Mouse (Mus musculus) gastrocnemius, adult 2 months (tissue): ENCODE data around the gene Mtr. TPM values are rescaled to one million over a fixed set of nuclear protein-coding genes. Genes with fewer than 3 reads are reported as not detected.
A peak's percentile ranks its signal among the peaks of the same experiment; 100 is the strongest.
"Not testable (repeated sequence)": the region's sequence is repeated elsewhere in the genome, so short reads cannot be mapped to it uniquely, and the experiment has no call there.

Experiments
- DNase-seq: peaks from one replicate; pipeline ENCODE4 v3.0.0; 2022
- H3K27ac ChIP-seq: fragments of 200-600 bp; 2 replicates; pipeline ENCODE4 v1.8.1; 2022; ENCODE audit warnings: mild to moderate bottlenecking
- H3K4me3 ChIP-seq: fragments of 200-600 bp; 2 replicates; pipeline ENCODE4 v1.8.1; 2022; ENCODE audit warnings: mild to moderate bottlenecking, moderate library complexity
- CTCF ChIP-seq: fragments of 200-600 bp; IDR thresholded peaks from 2 replicates; pipeline ENCODE4 v1.8.1; 2022; ENCODE audit warnings: antibody characterized with exemption, mild to moderate bottlenecking, moderate library complexity
- intact Hi-C: fragments of 180-260 bp; cut with DNase I; formaldehyde crosslinking; loops from one replicate; pipeline ENCODE4 v1.15.1; 2025
- total RNA-seq, 2 experiments: library from RNA; stranded (reverse); gene quantifications; 2 replicates each; pipeline ENCODE4 v1.2.3; 2021

The Mtr gene
- total RNA-seq, 2 experiments from 2014 or later = 15.6 to 18.0 TPM

DNA sequence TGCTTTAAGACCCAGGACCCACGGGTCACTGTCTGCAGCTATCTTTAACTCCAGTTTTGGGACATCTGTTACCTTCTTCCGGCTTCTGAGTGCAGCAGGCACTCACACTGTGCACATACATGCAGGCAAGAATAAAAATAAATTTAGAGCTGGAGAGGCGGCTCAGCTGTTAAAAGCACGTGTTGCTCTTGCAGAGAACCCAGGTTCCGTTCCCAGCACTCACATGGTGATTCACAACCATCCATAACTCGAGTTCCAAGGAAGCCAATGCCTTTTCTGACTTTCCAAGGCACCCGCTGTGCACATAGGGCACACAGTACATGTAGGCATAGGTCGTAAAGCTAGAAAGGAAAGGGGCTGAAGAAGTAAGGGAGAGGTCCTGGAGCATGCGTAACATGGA lies 90.6 kb downstream of the Mtr start:
- Histone ChIP-seq H3K27ac (no peak overlapping the region), H3K4me3 (no peak overlapping the region)
- intact Hi-C loops = no loop called here
- no peak for DNase-seq
- no peak for TF ChIP-seq CTCF

DNA sequence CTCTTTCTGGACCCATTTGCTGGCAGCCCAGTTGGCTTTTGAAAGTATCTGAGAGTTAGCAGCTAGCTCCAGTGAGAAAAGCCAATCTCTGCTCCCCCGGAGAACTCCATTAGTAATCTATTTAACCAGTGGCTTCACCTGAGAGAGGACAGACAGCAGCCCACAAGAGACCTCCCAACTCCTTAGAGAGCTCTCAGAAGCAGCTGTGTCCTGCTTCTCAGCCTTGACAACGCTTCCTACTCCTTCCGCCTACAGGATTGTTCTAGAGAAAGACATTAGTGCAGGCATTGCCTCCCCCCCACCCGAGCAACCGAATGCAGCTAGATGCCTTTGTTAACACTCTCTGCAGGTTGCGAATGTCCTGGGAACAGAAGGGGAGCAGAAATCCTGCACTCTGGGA lies 91.5 kb downstream of the Mtr start:
- no peak for DNase-seq
- TF ChIP-seq CTCF = no peak
- intact Hi-C loops = no loop called here
- Histone ChIP-seq H3K27ac (peak overlapping the region; percentile 38; the same call in 1 of the 2 replicates), H3K4me3 (no peak overlapping the region)

DNA sequence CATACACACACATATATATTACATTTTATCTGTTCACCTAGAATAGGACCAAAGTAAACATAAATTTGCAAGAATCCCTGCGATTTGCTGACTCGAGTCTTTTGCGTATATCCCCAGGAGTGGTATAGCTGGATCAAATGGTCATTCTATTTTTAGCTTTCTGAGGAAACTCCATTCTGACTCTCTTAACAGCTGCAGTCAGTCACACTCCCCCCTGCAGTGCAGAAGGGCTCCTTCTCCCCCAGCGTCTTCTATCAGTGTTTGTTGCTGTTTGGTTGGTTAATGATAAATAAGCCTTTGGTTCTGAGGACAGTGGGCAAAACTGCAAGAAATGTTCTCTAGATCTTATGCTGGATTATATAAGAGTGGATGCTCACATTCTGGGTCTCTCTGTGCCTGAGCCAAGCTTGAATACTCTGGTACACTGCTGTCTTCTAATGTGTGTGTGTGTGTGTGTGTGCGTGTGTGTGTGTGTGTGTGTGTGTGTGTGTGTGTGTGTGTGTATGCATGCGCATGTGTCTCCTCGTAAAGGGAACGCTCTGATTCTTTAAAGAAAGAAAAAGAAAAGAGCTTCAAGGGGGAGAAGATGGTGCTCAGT lies 92.4 kb downstream of the Mtr start:
- no peak for DNase-seq
- peak overlapping the region; percentile 38; the same call in 1 of the 2 replicates for H3K27ac ChIP-seq
- intact Hi-C loops = no loop called here
- no peak for TF ChIP-seq CTCF
- no peak overlapping the region for H3K4me3 ChIP-seq

DNA sequence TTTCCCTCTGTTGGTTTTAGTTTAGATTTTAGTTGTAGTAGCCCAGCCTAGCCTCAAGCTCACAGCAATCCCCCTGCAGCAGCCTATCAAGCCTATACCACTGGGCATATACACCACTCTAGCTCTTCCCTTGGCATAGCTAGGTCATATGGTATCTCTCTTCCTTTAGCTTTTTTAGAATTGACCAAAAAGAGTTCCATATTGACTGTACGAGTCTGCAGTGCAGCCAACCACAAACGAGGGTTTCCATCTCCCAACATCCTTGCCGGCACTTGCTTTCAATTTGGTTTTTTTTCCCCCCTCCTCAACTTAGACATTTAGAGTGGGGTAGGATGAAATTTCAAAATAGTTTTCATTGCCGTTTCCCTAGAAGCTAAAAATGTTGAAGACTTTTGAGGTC lies 95.5 kb downstream of the Mtr start:
- no peak for DNase-seq
- Histone ChIP-seq H3K4me3 (no peak overlapping the region), H3K27ac (no peak overlapping the region)
- intact Hi-C loops = no loop called here
- no peak for TF ChIP-seq CTCF

DNA sequence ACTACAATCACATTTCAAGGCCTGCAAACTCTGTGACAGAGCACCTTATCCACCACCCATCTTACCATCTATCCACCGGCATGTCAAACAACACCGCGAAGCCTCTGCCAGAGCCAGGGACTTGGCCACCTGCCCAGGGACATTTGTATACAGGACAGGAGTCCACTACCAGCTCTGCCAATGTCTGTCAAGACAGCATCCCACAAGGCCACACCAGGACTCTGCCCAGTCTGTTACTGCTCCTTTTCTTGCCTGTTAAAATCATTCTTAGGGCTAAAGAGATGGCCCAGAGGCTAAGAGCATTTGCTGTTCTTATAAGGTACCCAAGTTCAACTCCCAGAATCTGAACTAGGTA lies 97.8 kb downstream of the Mtr start:
- intact Hi-C loops = no loop called here

DNA sequence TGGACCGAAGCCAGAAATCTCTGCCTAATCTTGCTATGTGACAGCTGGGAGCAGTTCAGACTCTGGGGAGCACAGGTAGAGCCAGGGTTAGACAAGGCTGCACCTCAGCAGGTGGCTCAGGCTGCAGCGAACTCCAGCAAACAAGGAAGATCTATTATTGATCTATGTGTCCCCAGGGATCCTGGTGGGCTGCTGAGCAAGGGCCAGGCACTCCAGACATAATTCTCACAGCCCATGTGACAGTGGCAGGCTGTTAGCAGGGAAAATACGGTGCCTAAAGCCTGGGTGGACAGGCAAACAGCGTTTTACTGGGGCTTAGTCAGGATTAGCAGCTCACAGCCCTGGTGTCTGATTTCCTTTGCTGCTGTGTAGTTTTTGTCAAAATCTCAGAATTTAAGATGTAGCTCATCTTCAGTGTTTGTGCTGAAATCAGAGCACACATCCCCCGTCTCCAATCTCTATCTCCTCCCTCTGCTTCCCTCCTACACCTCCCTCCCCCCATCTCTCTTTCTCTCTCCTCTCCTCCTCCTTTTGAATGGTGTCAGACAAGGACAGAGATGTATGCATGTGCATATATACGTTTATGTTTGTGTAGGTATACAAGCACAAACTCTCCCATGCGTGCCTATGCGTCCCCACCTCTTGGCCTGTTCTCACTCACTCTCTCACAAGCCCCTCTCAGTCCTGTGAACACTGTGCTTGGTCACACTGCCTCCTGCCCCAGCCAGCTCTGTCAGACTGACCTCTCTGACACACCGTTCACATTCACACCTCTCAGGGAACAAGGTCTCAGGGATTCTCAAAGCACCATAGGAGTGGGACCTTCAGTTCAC lies 98.4 kb downstream of the Mtr start:
- DNase-seq = no peak
- no peak for TF ChIP-seq CTCF
- Histone ChIP-seq H3K4me3 (no peak overlapping the region), H3K27ac (no peak overlapping the region)
- intact Hi-C loops = no loop called here

More for the DNA sequence above, 97.8 kb downstream of the Mtr start:
- TF ChIP-seq CTCF = no peak
- no peak overlapping the region for H3K4me3 ChIP-seq
- peak; percentile 67 for DNase-seq
- H3K27ac ChIP-seq = no peak overlapping the region

DNA sequence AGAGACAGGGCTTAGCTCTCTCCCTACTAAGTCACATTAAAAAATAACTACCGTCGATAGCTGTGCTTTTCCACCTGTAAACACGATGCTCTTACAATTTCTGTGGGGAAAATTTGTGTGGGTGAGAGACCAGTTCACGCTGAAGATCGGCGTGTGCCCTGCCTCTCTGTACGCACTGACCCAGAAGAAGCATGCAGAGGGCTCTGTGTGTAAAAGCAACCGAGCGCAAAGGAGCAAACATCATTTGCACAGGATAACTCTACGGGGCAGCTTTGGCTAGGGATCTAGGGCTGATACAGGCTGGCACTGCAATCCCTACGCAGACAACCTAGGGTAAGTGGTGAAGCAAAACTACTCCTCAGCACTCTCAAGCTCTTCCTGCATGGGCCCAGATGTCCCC lies 104.0 kb downstream of the Mtr start:
- DNase-seq = no peak
- intact Hi-C loops = no loop called here
- TF ChIP-seq CTCF = no peak
- Histone ChIP-seq H3K4me3 (no peak overlapping the region), H3K27ac (no peak overlapping the region)

DNA sequence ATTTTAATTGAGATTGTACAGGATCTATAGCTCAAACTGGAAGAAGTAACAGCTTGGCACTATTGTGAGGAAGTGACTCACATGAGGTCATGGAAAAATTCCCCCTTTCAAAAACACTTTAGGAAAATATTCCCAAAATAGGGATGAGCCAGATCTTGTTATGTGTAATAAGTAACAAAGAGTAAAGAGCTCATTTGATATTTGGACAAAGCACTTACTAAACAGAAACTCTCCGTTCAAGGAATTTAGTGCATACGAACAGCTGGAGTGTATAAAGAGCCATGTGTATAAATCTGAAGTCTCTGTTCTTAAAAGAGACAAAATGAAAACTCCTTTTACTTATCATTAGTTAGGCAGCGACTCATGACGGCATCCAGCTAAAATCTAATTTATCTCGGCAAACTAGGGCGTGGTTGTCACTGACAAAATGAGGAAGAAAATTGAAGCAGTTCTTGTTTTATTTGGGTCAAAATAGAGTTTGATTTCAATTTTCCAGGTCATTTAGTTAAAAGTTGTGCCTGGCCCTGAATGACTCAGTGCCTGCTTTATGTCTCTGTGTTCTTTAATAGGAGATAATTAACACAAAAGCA lies 110.9 kb downstream of the Mtr start:
- Histone ChIP-seq H3K27ac (no peak overlapping the region), H3K4me3 (no peak overlapping the region)
- DNase-seq = no peak
- no peak for TF ChIP-seq CTCF
- intact Hi-C loops = no loop called here

DNA sequence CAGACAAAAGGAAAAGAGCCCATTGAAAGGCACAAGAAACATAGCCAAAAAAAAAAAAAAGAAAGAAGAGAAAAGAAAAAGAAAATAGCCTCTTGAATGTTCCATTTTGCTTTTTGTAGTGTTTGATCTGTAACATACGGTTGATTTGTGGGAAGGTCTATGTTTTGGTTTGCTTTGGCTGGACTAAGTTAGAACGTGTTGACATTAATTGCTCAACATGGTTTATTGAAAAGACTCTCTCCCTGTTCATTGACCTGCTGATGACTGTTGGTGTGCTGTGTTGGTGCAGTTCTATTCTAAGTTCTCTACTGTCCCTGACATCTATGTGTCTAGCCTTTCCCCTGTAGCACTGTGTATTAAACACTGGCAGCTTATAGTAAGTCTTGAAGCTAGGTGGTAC lies 111.5 kb downstream of the Mtr start:
- no peak for DNase-seq
- intact Hi-C loops = no loop called here
- no peak overlapping the region for H3K27ac ChIP-seq
- no peak overlapping the region for H3K4me3 ChIP-seq
- TF ChIP-seq CTCF = no peak

DNA sequence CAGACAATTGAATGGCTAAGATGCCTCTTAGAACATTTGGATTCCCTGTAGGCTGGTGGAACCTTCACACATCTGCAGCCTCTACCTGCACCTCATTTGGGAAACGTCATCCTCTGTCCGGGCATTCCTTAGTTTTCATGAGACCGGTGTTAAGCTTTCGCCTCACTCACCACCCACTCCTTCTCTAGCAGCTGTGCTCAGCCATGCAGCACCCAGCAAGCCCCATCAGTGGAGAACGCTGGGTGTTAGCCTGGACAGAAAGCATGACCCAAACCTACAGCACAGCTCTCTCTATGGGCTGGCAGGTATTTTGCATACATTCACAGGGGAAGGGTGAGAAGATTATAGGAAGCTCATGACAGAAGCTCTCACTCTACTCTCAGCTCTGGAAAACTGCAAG lies 114.6 kb downstream of the Mtr start:
- no peak overlapping the region for H3K4me3 ChIP-seq
- DNase-seq = no peak
- intact Hi-C loops = no loop called here
- TF ChIP-seq CTCF = no peak
- no peak overlapping the region for H3K27ac ChIP-seq

DNA sequence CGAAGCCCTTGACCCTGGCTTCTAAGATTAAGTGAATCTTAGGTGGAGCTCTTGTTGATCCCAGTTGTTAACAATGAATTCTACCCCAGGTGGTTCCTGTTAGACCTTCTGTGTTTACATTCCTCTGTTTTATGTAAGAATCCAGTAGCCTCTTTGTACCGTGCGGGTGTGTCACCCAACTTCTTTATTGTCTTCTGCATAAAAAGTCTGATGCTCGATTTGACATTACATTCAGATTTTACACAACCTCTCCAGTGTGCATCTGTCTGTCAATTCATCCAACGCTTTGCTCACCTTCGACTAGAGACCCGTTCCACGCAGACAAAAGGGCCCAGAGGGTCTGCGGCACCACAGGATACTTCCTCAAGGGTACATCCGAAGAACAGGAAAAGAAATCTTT lies 121.5 kb downstream of the Mtr start:
- intact Hi-C loops, DNase-seq: not testable (repeated sequence)

DNA sequence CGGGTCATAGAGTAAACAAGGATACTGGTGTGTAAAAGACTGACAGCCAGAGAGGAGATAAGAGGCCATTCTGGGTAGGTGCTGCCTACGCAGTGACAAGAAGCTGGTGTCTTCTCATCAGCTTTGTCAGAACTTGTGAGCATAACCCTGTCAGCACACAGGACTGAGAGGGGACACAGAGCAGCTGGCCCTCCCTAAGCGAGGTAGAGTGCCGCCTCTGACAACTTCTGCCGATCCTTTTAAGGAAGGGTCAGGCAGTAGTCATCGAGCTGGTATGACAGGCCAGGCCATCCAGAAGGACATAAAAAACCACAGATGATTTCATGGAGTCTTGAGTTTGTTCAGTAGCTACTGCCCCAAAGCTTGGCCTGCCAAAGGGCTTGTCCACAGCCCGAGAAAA lies 124.4 kb downstream of the Mtr start:
- intact Hi-C loops = no loop called here
- Histone ChIP-seq H3K27ac (no peak overlapping the region), H3K4me3 (no peak overlapping the region)
- no peak for DNase-seq
- TF ChIP-seq CTCF = no peak

More for the DNA sequence above, 121.5 kb downstream of the Mtr start:
- H3K4me3 ChIP-seq, H3K27ac ChIP-seq: not testable (repeated sequence)

Other genes starting within 250 kb of the Mtr start
- under 1 TPM; 0.18 to 0.20 TPM for gene Ryr2, start 151.2 kb downstream of the Mtr start, total RNA-seq
- 1,000 to 10,000 TPM in 1 of 2 experiments, 100 to 1,000 TPM in 1; 773 to 1,947 TPM for gene Actn2, start 82.6 kb upstream of the Mtr start, total RNA-seq
- 10 to 100 TPM; 13.5 to 14.0 TPM for gene Heatr1, start 136.9 kb upstream of the Mtr start, total RNA-seq
- gene Lgals8, start 206.8 kb upstream of the Mtr start, total RNA-seq = 10 to 100 TPM; 26.0 to 29.1 TPM